Mouse (Mus musculus) heart, adult 2 months (tissue): ENCODE data around the gene Acadl. TPM values are rescaled to one million over a fixed set of nuclear protein-coding genes. Genes with fewer than 3 reads are reported as not detected.

ENCODE experiments used
- DNase-seq, 2 experiments: peaks; one replicate each; pipeline ENCODE4 v3.0.0; 2021
- H3K27ac ChIP-seq: fragments of 200-600 bp; 2 replicates; pipeline ENCODE4 v1.8.1; 2022
- H3K27me3 ChIP-seq: fragments of 200-500 bp; 2 replicates; pipeline ENCODE4 v1.6.1; 2012; ENCODE audit warnings: mild to moderate bottlenecking, low read length, inconsistent platforms, mixed read lengths; ENCODE audit not compliant: control insufficient read depth, insufficient read depth
- H3K36me3 ChIP-seq: fragments of 200-500 bp; 2 replicates; pipeline ENCODE4 v1.6.1; 2012; ENCODE audit warnings: low read length, inconsistent platforms; ENCODE audit not compliant: control insufficient read depth, insufficient read depth
- H3K4me1 ChIP-seq: fragments of 200-500 bp; 2 replicates; pipeline ENCODE4 v1.6.1; 2011; ENCODE audit warnings: low read length; ENCODE audit not compliant: control insufficient read depth, insufficient read depth
- H3K4me3 ChIP-seq: fragments of 200-600 bp; 2 replicates; pipeline ENCODE4 v1.8.1; 2022
- H3K79me2 ChIP-seq: fragments of 200-500 bp; replicated peaks from 2 replicates; pipeline ENCODE4 v1.6.1; 2012; ENCODE audit warnings: mild to moderate bottlenecking, inconsistent platforms, low read length, moderate library complexity, mixed read lengths; ENCODE audit not compliant: control insufficient read depth, insufficient read depth
- H3K9ac ChIP-seq: fragments of 200-500 bp; 2 replicates; pipeline ENCODE4 v1.6.1; 2012; ENCODE audit warnings: low read depth, mild to moderate bottlenecking, control low read depth, inconsistent platforms, low read length, mixed read lengths
- CTCF ChIP-seq: fragments of 200-600 bp; IDR thresholded peaks from 2 replicates; pipeline ENCODE4 v1.8.1; 2022; ENCODE audit warnings: antibody characterized with exemption, mild to moderate bottlenecking, moderate library complexity
- EP300 ChIP-seq: fragments of 200-500 bp; IDR thresholded peaks from 2 replicates; pipeline ENCODE4 v1.6.1; 2011; ENCODE audit warnings: low read depth, low read length, control low read depth; ENCODE audit not compliant: insufficient read depth
- POLR2A ChIP-seq: fragments of 200-500 bp; IDR thresholded peaks from 2 replicates; pipeline ENCODE4 v1.6.1; 2011; ENCODE audit warnings: mild to moderate bottlenecking, low read depth, low read length, control low read depth; ENCODE audit not compliant: insufficient read depth
- WGBS: fragments of 180-500 bp; shearing (Covaris S2); methylation state at CpG from one replicate; pipeline ENCODE4 v1.1.7; 2018; 5-methylcytosine and 5-hydroxymethylcytosine counted together
- intact Hi-C: fragments of 180-260 bp; cut with DNase I; formaldehyde crosslinking; loops from one replicate; pipeline ENCODE4 v1.15.1; 2025
- polyA plus RNA-seq: library from polyadenylated mRNA; depleted of rRNA; stranded (reverse); fragments of >200 nt; gene quantifications from 2 replicates; pipeline ENCODE4 v1.2.3, GENCODE M21; 2012; rRNA removed
- total RNA-seq, 2 experiments: library from RNA; stranded (reverse); gene quantifications; 2 replicates each; pipeline ENCODE4 v1.2.3; 2021

The Acadl gene
- total and polyA plus RNA-seq, 3 experiments: 327 to 1,201 (median 1,007) TPM

GRCm38 (mm10) chr1:66797962-66798361 lies 65.1 kb downstream of the Acadl start:
- no peaks in the 10 kb centered on the region; the same call in 1 of the 2 replicates for H3K4me1 ChIP-seq
- WGBS: 95% methylated on average over 2 of the region's 2 CpGs
- peaks cover 1% of the 10 kb centered on the region; the same call in 1 of the 2 replicates for H3K79me2 ChIP-seq
- no peaks in the 10 kb centered on the region for H3K27me3 ChIP-seq
- H3K9ac ChIP-seq: no peak overlapping the region
- intact Hi-C loops: no loop called here
- no peak overlapping the region for H3K27ac ChIP-seq
- no peak for TF ChIP-seq POLR2A
- TF ChIP-seq CTCF: no peak
- no peak for TF ChIP-seq EP300
- peaks cover 9% of the 10 kb centered on the region for H3K36me3 ChIP-seq
- no peak overlapping the region for H3K4me3 ChIP-seq
- no peak for DNase-seq

- no peak overlapping the region for H3K4me3 ChIP-seq
- intact Hi-C loops: no loop called here
- peak overlapping the region; percentile 18; the same call in 1 of the 2 replicates for H3K27ac ChIP-seq
- DNase-seq: no peak
- H3K9ac ChIP-seq: no peak overlapping the region
- peaks cover 4% of the 10 kb centered on the region; the same call in 1 of the 2 replicates for H3K36me3 ChIP-seq
- H3K79me2 ChIP-seq: no peaks in the 10 kb centered on the region
- no peak for TF ChIP-seq POLR2A
- WGBS: 60% methylated on average over 2 of the region's 2 CpGs
- no peaks in the 10 kb centered on the region for H3K27me3 ChIP-seq
- H3K4me1 ChIP-seq: no peaks in the 10 kb centered on the region; the same call in 1 of the 2 replicates
Observed at GRCm38 (mm10) chr1:66792838-66793466, 70.1 kb downstream of the Acadl start.

GRCm38 (mm10) chr1:66782296-66782695 lies 80.8 kb downstream of the Acadl start:
- peak; percentile 9; the same call in 1 of the 2 replicates for TF ChIP-seq CTCF
- no peak for TF ChIP-seq EP300
- DNase-seq: no peak
- H3K36me3 ChIP-seq: peaks cover 5% of the 10 kb centered on the region
- no peaks in the 10 kb centered on the region for H3K79me2 ChIP-seq
- H3K27me3 ChIP-seq: no peaks in the 10 kb centered on the region
- whole genome bisulfite sequencing: 37% methylated on average over 2 of the region's 2 CpGs
- no peak overlapping the region for H3K4me3 ChIP-seq
- no peaks in the 10 kb centered on the region; the same call in 1 of the 2 replicates for H3K4me1 ChIP-seq
- no peak overlapping the region for H3K9ac ChIP-seq
- intact Hi-C loops: loop anchor here (5.0 kb wide), 1 partner anchor 35 kb away; the partner anchor contains the start of gene Kansl1l
- no peak overlapping the region for H3K27ac ChIP-seq

GRCm38 (mm10) chr1:66781027-66781426 lies 82.0 kb downstream of the Acadl start:
- Histone ChIP-seq H3K79me2 (no peaks in the 10 kb centered on the region), H3K27me3 (no peaks in the 10 kb centered on the region), H3K4me3 (no peak overlapping the region), H3K4me1 (no peaks in the 10 kb centered on the region; the same call in 1 of the 2 replicates), H3K9ac (no peak overlapping the region), H3K36me3 (peaks cover 5% of the 10 kb centered on the region), H3K27ac (no peak overlapping the region)
- no peak for DNase-seq
- TF ChIP-seq POLR2A (no peak), CTCF (no peak), EP300 (no peak)
- WGBS: 81% methylated on average over 4 of the region's 4 CpGs
- intact Hi-C loops: loop anchor here (5.0 kb wide), 1 partner anchor 36 kb away; the partner anchor contains the start of gene Kansl1l

Other genes with a start within 250 kb of the Acadl start
- gene Rpe, start 162.4 kb downstream of the Acadl start, total RNA-seq: 10 to 100 TPM; 11.7 to 12.5 TPM
- 5.7 and 10.7 TPM in 2 replicates for gene Rpe, start 162.4 kb downstream of the Acadl start, polyA plus RNA-seq
- gene Kansl1l, start 45.7 kb downstream of the Acadl start, total RNA-seq: 10 to 100 TPM; 22.9 to 23.4 TPM
- gene Kansl1l, start 45.7 kb downstream of the Acadl start, polyA plus RNA-seq: 5.1 and 9.5 TPM in 2 replicates
- 10 to 100 TPM; 22.5 to 30.4 TPM for gene Myl1, start 82.1 kb upstream of the Acadl start, total RNA-seq
- gene Myl1, start 82.1 kb upstream of the Acadl start, polyA plus RNA-seq: 62.8 and 111 TPM in 2 replicates
- 10 to 100 TPM; 33.8 to 34.9 TPM for gene Lancl1, start 175.6 kb upstream of the Acadl start, total RNA-seq
- gene Lancl1, start 175.6 kb upstream of the Acadl start, polyA plus RNA-seq: 52.0 and 53.6 TPM in 2 replicates